Mouse (Mus musculus) ES-Bruce4 (cell line): ENCODE results near the gene Itga9.

Source experiments
- CTCF ChIP-seq: IDR thresholded peaks from one replicate; pipeline ENCODE4 v1.8.1; 2011; ENCODE audit warnings: low read depth, low read length
- EP300 ChIP-seq: IDR thresholded peaks from 2 replicates; pipeline ENCODE4 v1.6.1; 2011; ENCODE audit warnings: low read depth, low read length; ENCODE audit not compliant: insufficient read depth

GRCm38 (mm10) chr9:118927501-118927900 lies 321.0 kb downstream of the Itga9 start:
- TF ChIP-seq CTCF = no peak
- TF ChIP-seq EP300 = no peak
